Mouse (Mus musculus) megakaryocyte, embryonic 14.5 days (primary cell): ENCODE results near the gene Clec2d.

Experiments used
- FLI1 ChIP-seq: IDR thresholded peaks from 2 replicates; pipeline ENCODE4 v1.6.1; 2012; ENCODE audit warnings: low read length, inconsistent platforms, mixed read lengths
- GATA1 ChIP-seq: IDR thresholded peaks from 3 replicates; pipeline ENCODE4 v1.6.1; 2012; ENCODE audit warnings: mixed read lengths, low read length, inconsistent platforms, borderline replicate concordance

- TF ChIP-seq GATA1 (no peak), FLI1 (no peak)
These were observed 834 bp downstream of the Clec2d start for GRCm38 (mm10) chr6:129181249-129181648.
